Mouse (Mus musculus): ENCODE measurements at regions not wholly inside any gene's neighbourhood (a gene's known extent, or its start where the extent isn't known, plus 50 kb on each side); places are given as distances from the start of the nearest gene placed in this dataset.

DNA sequence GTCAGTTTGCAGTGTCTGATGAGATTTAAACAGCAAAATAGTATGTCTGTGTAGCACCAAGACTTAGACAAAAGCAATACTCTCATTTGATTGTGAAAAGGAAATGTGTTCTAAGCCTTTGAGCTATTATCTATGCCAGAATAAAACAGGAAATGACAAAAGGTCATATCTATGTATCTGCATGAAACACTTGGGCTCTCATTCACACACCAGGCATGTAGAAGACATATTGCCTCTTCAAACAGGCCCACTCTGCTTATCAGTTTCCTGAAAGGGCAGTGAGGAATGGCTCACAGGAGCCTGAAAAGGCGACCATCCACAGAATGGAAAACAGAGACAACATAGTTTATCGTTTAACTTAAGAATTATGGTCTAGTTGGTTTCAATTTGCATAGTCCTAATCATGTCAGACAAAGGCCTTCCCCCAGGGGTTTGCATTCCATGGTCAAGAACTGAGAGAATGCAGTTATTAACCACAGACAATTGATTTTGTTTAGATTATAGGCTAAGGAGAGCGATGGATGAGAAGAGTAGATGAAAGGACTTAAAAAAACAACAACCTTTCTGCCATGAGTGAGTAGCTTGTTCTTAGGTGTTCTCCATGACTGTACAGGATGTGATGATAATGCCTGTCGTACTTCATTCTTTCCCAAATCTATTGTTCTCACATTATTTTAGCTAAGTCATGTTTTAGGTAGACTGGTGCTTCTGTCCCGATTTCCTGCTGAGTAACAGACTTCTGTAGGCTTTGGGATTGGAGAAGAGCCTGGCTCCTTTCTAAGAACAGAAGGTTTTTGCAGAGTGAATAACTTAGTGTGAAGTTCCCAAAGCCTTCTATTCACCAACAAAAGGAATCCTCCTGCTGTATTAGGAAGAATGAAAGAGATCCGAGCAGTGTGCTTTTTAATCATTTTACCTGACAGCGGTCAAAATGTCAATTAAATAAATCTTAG is 82.0 kb upstream of the Itga4 start:
- ATAC-seq (replicated peaks; ENCODE audit: low read depth, poor library complexity, severe bottlenecking) = peak; percentile 89

DNA sequence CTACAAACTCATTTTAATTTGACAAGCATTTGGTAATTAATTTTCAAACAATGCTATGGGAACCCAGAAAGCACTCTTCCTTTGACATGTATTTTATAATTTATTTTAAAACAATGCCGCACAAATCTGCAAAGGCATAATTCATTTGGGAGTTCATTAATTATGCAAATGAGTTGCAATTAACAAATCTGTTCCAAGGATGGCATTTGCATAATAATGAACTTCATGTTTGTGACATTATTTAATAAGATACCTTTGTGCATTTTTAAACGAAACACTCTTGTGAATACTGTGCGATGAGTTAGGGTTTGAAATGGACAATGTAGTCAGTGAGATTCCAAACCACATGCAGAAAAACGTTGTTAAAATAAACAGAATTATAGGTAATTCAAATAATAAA is 80.9 kb upstream of the Itga4 start:
- no peak for ATAC-seq (replicated peaks; ENCODE audit: low read depth, poor library complexity, severe bottlenecking)

DNA sequence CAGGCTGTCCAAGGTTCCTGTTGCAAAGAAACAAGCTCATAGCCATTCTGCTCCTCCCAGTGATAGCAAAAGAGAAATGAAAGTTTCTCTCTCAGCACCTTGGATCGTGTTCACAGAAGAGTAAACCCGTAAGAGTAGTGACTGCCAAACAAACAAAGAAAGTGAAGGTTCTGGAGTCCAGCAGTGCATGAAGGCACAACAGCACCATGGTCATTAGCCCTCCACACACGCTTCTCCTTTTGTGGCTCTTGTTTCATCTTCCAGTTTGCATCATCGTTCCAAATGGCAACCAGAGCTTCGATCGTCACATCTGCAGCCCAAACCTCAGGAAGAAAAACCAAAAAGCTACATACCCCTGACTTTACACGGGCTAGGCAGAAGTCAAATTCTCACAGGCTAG is 74.4 kb upstream of the Itga4 start:
- peak; percentile 72 for ATAC-seq (replicated peaks; ENCODE audit: low read depth, poor library complexity, severe bottlenecking)

DNA sequence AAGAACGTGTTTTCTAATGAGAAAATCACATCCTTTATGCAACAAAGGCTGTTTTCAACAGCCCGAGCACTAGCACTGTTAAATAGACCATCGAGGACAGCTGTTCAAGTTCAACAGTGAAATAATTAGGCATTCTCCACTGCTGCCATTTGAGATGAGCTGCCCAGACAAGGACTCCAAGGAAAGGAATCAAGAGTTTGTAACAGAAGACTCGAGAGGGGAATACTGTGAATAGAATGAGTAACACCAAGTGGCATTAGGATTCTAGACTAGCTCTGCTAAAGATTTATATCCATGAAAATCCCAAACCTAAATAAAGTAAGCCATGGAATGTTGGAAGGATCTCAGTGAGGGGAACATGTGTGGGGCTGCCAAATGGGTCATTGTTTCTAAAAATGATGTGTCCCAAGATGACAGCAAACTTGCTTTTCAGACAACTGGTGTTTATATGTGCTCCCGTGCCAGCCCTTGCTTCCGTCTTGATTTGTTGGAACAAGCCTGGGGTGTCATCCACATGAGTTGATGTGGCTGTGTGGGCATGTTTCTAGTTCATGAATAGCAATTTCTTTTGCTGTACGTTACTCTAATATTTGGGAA is 72.1 kb upstream of the Itga4 start:
- ATAC-seq (replicated peaks; ENCODE audit: low read depth, poor library complexity, severe bottlenecking) = no peak

DNA sequence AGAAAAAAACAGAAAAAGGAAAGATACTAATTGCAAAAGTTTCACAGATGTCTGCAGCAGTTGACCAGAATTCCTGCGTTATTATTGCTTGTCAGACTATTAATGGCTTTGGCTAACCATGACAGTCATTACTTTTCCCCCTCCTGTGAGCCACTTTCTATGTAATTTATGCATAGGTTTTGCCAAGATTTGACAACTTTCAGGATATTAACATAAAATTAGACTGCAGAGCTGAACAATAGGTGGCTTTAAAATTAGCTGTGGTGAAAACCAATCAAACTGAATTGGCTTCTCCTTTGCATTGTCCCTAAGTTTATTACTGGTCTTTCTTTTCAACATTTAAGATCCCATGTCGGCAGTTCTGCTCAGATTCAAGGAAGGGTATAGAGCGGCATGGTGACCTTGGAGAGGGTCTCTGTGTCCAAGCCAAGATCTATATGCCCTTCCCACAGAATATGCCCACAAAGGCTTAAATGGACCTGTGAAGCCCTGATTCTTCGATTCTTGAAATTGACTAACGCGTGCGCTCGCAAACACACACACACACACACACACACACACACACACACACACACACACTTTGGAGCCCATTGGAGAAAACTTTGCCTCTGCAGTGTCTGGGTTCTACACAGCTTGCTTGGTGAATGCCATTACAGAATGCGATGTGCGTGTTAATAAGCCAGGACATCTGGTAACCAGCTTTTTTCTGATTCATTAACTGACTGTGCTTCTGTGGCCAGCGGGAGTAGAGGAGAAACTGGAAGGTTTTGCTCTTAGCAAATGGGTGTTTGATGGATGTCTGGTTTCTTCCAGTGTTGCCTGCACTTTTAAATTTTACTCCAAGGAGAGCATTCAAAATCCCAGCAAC is 69.8 kb upstream of the Itga4 start:
- ATAC-seq (replicated peaks; ENCODE audit: low read depth, poor library complexity, severe bottlenecking) = no peak

DNA sequence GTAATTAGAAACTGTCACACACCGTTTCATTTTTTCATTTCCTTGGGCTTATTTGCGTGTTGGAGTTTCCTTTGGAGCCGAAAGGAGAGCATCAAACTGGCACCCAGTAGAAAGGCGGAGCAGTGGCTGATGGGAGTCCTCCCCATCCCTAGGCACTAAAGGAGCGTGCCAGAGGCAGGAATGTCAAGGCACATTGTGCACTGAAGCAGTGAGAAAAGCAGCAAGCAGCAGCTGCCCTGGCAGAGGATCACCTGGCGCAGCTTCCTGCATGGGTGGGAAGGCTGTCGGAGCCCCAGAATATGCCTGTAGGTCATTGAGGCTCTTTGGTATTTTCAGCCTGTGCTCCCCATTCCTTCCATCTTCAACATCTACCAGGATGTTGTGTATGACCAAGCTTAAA is 68.3 kb upstream of the Itga4 start:
- ATAC-seq (replicated peaks; ENCODE audit: low read depth, poor library complexity, severe bottlenecking) = no peak

DNA sequence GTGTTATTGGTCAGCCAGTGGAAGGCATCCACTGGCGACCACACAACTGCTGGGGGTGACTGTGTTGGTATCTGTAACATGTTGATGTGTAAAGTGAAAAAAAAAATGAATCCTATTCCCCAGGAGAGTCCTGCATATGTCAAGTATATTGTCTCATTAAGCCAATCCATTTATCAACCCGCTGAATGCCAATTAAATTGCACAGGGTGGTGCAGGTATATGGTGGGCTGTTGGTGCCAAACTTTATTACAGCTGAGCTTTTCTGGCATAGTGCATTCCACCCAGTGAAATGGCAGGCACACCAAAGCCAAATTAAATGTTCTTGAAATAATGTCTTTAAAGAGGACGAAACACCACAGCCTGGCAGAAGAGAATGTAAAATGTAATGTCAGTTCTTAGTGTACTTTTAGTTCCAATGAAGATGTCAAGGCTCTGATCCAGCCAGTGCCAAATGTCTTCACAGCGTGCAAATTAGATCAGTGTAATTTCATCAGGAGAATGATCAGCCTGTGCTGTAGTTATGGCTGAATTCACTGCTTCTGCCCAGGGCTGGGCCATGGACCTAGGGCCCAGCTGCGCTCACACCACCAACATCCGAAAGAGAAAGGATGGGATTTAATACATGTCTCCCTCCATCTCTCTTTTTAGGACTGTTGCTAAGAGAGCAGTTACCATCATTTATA is 66.6 kb upstream of the Itga4 start:
- no peak for ATAC-seq (replicated peaks; ENCODE audit: low read depth, poor library complexity, severe bottlenecking)

DNA sequence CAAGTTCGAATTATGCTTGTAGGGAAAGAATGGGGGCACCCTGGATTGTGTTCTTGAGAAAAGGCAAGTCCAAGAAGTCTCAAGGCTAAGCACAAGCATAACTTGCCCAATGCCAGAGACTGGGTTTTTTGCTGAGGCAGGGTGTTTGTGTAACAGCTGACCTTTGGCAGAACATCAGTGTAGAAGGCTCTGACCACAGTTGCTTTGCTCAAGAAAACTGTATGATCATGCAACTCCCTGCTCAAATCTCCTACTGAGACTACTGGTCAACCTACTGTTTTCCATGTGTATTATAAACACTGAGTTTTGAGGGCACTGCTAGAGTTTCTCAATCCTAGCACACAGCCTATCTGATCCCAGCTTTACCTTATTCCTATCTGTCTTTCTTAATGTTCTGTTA is 61.4 kb upstream of the Itga4 start:
- no peak for ATAC-seq (replicated peaks; ENCODE audit: low read depth, poor library complexity, severe bottlenecking)

DNA sequence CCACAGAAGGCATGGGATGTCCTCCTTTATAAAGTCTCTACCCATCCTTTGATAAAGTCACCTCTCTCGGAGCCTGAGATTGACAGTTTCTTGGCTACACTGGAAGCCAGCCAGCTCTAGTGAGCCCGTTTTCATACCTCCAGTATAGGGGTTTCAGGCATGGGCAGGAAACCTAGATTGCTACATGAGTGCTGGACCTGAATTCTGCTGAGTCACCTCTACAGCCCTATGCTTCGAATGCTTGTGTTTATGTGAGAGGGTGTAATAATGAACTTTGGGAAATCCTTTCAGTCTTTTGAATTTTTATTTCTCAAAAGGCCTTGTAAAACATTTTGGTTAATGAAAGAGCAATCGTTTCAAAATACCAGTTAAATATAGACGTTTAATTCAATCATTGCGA is 53.5 kb upstream of the Itga4 start:
- ATAC-seq (replicated peaks; ENCODE audit: low read depth, poor library complexity, severe bottlenecking) = peak; percentile 71

Measured in common myeloid progenitor, adult 5-6 weeks (primary cell).